Comparison of ENCODE assay signal across 19 mouse cellular contexts in the genomic region with DNA sequence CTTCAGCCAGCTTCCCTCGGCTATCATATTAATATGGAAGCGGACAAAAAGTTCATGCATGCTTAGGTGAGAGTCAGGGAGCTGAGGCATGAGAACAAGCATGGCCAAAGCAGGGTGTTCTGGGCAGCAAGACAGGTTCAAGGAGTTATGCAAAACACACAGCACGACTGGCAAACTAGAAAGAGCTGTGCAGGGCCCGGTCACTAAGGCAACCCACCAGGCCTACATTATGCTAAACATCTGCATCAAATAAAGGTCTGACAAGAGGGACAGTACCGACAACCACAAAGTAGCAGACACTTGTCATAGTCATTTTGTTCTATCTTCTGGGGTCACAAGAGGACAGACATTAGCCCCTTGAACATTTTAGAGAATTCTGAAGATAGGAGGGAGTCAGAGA.
DNase-seq lines count a peak whose midpoint lies in the region; ATAC-seq and TF ChIP-seq lines count a peak whose summit lies in the region.
"Had no signal": no experiment of that assay in that cellular context is flagged by ENCODE, and none has a peak within 500 bp of the region (broad histone marks: within the 10 kb centered on the region; RNA-seq: fewer than 3 reads in every experiment).

No protein-coding gene starts in this region.

- in situ Hi-C loops in CH12.LX (cut with MboI; ENCODE audit: low pct_ligation_motif_present, low pct_unique_long_range_greater_than_20kb, low sequenced_read_pairs) = no loop called here

- no peak for TF ChIP-seq EP300 in CH12.LX (IDR thresholded peaks at IDR 0.05; ENCODE audit: low read length)

- no peak overlapping the region for H3K9ac ChIP-seq in CH12.LX (ENCODE audit: insufficient read depth, low read depth)
- no peak overlapping the region for H3K9ac ChIP-seq in embryonic facial prominence, embryonic 11.5 days (replicated peaks; ENCODE audit: low read length)
- H3K9ac ChIP-seq in forebrain, embryonic 12.5 days = no peak overlapping the region
- H3K9ac ChIP-seq: embryonic facial prominence, embryonic 12.5 days had no signal

- WGBS in embryonic facial prominence, embryonic 11.5 days = 49% methylated on average over 5 of the region's 5 CpGs
- whole genome bisulfite sequencing in forebrain, embryonic 12.5 days = 66% methylated on average over 5 of the region's 5 CpGs

- H3K27me3 ChIP-seq in CH12.LX (replicated peaks) = no peaks in the 10 kb centered on the region
- H3K27me3 ChIP-seq in embryonic facial prominence, embryonic 11.5 days (ENCODE audit: control insufficient read depth, insufficient read depth, low read length) = no peaks in the 10 kb centered on the region
- H3K27me3 ChIP-seq in forebrain, embryonic 12.5 days = no peaks in the 10 kb centered on the region
- H3K27me3 ChIP-seq: embryonic facial prominence, embryonic 12.5 days had no signal

- DNase-seq in embryo, embryonic 10.5 days (ENCODE audit: low spot score) = peak; percentile 21
- no peak for DNase-seq in embryo, embryonic 9.5 days (ENCODE audit: extremely low spot score)
- peak; percentile 54 for DNase-seq in CH12.LX (ENCODE audit: extremely low read depth)
- DNase-seq in embryonic facial prominence, embryonic 11.5 days (ENCODE audit: low spot score) = peak; percentile 54
- DNase-seq in kidney, adult 8-10 months = no peak
- DNase-seq: adrenal gland, adult 2 months; adrenal gland, postnatal 10 days; adrenal gland, postnatal 25 days; B cell, adult 2 months; cerebellum, adult 11-12 months; cerebellum, adult 2 months; cerebellum, adult 9-10 months; cerebellum, postnatal 10 days; cerebellum, postnatal 25 days had no signal

- dilution Hi-C loops in CH12.LX (cut with MboI; ENCODE audit: extremely low pct_ligation_motif_present, extremely low pct_unique_long_range_greater_than_20kb, low sequenced_read_pairs) = no loop called here

- no peak overlapping the region for H3K4me3 ChIP-seq in CH12.LX (replicated peaks in 1 of 3; ENCODE audit: low read depth in 2 of 3, low read length in 2 of 3, poor library complexity in 1 of 3)
- no peak overlapping the region for H3K4me3 ChIP-seq in embryonic facial prominence, embryonic 11.5 days (ENCODE audit: low read depth, low read length)
- no peak overlapping the region for H3K4me3 ChIP-seq in forebrain, embryonic 12.5 days (replicated peaks)
- H3K4me3 ChIP-seq: embryonic facial prominence, embryonic 12.5 days had no signal

- TF ChIP-seq POLR2A in CH12.LX (IDR thresholded peaks at IDR 0.05; ENCODE audit: low read depth, low read length) = no peak

- peaks cover 6 to 28% of the 10 kb centered on the region in 2 experiments; a peak in 2 of 4 replicates for H3K4me1 ChIP-seq in CH12.LX (ENCODE audit: control insufficient read depth in 1 of 2, insufficient read depth in 2 of 2)
- no peaks in the 10 kb centered on the region for H3K4me1 ChIP-seq in embryonic facial prominence, embryonic 11.5 days (ENCODE audit: control insufficient read depth, insufficient read depth, low read length)
- no peaks in the 10 kb centered on the region for H3K4me1 ChIP-seq in forebrain, embryonic 12.5 days
- H3K4me1 ChIP-seq: embryonic facial prominence, embryonic 12.5 days had no signal

- no peak for TF ChIP-seq CTCF in CH12.LX (conservative IDR thresholded peaks at IDR 0.05 in 1 of 2, IDR thresholded peaks at IDR 0.05 in 1 of 2; ENCODE audit: low read depth in 2 of 2, low read length in 2 of 2)

- H3K79me2 ChIP-seq in CH12.LX (replicated peaks; ENCODE audit: control insufficient read depth, extremely low read depth, insufficient read depth, poor library complexity, severe bottlenecking) = no peaks in the 10 kb centered on the region

- H3K27ac ChIP-seq in CH12.LX (ENCODE audit: insufficient read depth, low read depth) = no peak overlapping the region
- no peak overlapping the region for H3K27ac ChIP-seq in embryonic facial prominence, embryonic 11.5 days (replicated peaks; ENCODE audit: low read depth, low read length)
- H3K27ac ChIP-seq in forebrain, embryonic 12.5 days = no peak overlapping the region
- H3K27ac ChIP-seq: embryonic facial prominence, embryonic 12.5 days had no signal

- no peaks in the 10 kb centered on the region for H3K9me3 ChIP-seq in CH12.LX (replicated peaks; ENCODE audit: low read length)
- no peaks in the 10 kb centered on the region for H3K9me3 ChIP-seq in embryonic facial prominence, embryonic 11.5 days (replicated peaks; ENCODE audit: control insufficient read depth, low read length)
- no peaks in the 10 kb centered on the region for H3K9me3 ChIP-seq in forebrain, embryonic 12.5 days
- H3K9me3 ChIP-seq: embryonic facial prominence, embryonic 12.5 days had no signal

- ATAC-seq in embryonic facial prominence, embryonic 11.5 days (replicated peaks; ENCODE audit: insufficient number of reproducible peaks, low FRiP score, low TSS enrichment, low read depth) = no peak
- no peak for ATAC-seq in forebrain, embryonic 12.5 days (ENCODE audit: low FRiP score)
- ATAC-seq: CD4-positive, CD25-positive, alpha-beta regulatory T cell, adult 4 months; forebrain, embryonic 14.5 days; forebrain, embryonic 16.5 days had no signal

- no peak for TF ChIP-seq RAD21 in CH12.LX (IDR thresholded peaks at IDR 0.05; ENCODE audit: low read depth, low read length)

- no peaks in the 10 kb centered on the region for H3K36me3 ChIP-seq in CH12.LX (replicated peaks in 1 of 2; ENCODE audit: control insufficient read depth in 1 of 2, insufficient read depth in 1 of 2, low read length in 1 of 2)
- H3K36me3 ChIP-seq in embryonic facial prominence, embryonic 11.5 days (replicated peaks; ENCODE audit: control insufficient read depth, insufficient read depth, low read depth, low read length) = no peaks in the 10 kb centered on the region
- H3K36me3 ChIP-seq in forebrain, embryonic 12.5 days (replicated peaks) = no peaks in the 10 kb centered on the region
- H3K36me3 ChIP-seq: embryonic facial prominence, embryonic 12.5 days had no signal

- H3K4me2 ChIP-seq in CH12.LX (ENCODE audit: insufficient read depth, low read depth, poor library complexity, severe bottlenecking) = no peak overlapping the region
- H3K4me2 ChIP-seq in embryonic facial prominence, embryonic 11.5 days (ENCODE audit: low read depth, low read length) = no peak overlapping the region
- no peak overlapping the region for H3K4me2 ChIP-seq in forebrain, embryonic 12.5 days
- H3K4me2 ChIP-seq: embryonic facial prominence, embryonic 12.5 days had no signal

TF ChIP-seq in CH12.LX, 34 proteins besides CTCF, POLR2A, EP300 and RAD21:
- TF ChIP-seq USF2 (conservative IDR thresholded peaks at IDR 0.05; ENCODE audit: low read depth, low read length) (no peak), MAFK (IDR thresholded peaks at IDR 0.05; ENCODE audit: insufficient replicate concordance, low read length) (no peak), E2F4 (IDR thresholded peaks at IDR 0.05; ENCODE audit: insufficient replicate concordance, low read depth, low read length) (no peak), ETS1 (conservative IDR thresholded peaks at IDR 0.05; ENCODE audit: low read depth, low read length) (no peak), TBP (conservative IDR thresholded peaks at IDR 0.05; ENCODE audit: low read depth, low read length) (no peak), ZKSCAN1 (IDR thresholded peaks at IDR 0.05; ENCODE audit: borderline replicate concordance, low read depth, low read length) (no peak), MYC (IDR thresholded peaks at IDR 0.05; ENCODE audit: low read depth, low read length) (no peak), SIN3A (IDR thresholded peaks at IDR 0.05; ENCODE audit: low read length) (no peak)

Comparison
In these comparisons a context has a peak if more than half of its experiments do, and no peak if none do; other contexts are left out.
1. DNase-seq: peak in embryo, embryonic 10.5 days (single experiment), CH12.LX (single experiment) and embryonic facial prominence, embryonic 11.5 days (single experiment); none in embryo, embryonic 9.5 days (single experiment) and kidney, adult 8-10 months (0 of 2).